Mouse (Mus musculus) lung, postnatal 0 days (tissue): ENCODE measurements at regions not wholly inside any gene's neighbourhood (a gene's known extent, or its start where the extent isn't known, plus 50 kb on each side); places are given as distances from the start of the nearest gene placed in this dataset.
A peak's percentile ranks its signal among the peaks of the same experiment; 100 is the strongest.

Source experiments
- ATAC-seq: fragments of 200-750 bp; cut with Nextera tagmentation; 2 replicates; pipeline ENCODE4 v1.8.0; 2017; ENCODE audit warnings: moderate library complexity
- DNase-seq: peaks from one replicate; pipeline ENCODE4 v3.0.0-alpha.2; 2016; ENCODE audit warnings: low spot score
- H3K27ac ChIP-seq: fragments of 300-500 bp; sonication (generic); 2 replicates; pipeline ENCODE4 v1.5.1; 2014; ENCODE audit warnings: antibody characterized with exemption, mild to moderate bottlenecking, low read length, mixed read lengths
- H3K27me3 ChIP-seq: fragments of 300-500 bp; sonication (generic); replicated peaks from 2 replicates; pipeline ENCODE4 v1.6.1; 2014; ENCODE audit warnings: low read length, mixed read lengths; ENCODE audit not compliant: insufficient read depth
- H3K36me3 ChIP-seq: fragments of 300-500 bp; sonication (generic); 2 replicates; pipeline ENCODE4 v1.6.1; 2014; ENCODE audit warnings: low read length, mixed read lengths; ENCODE audit not compliant: insufficient read depth
- H3K4me1 ChIP-seq: fragments of 300-500 bp; sonication (generic); 2 replicates; pipeline ENCODE4 v1.6.1; 2014; ENCODE audit warnings: antibody characterized with exemption, low read depth, low read length, mixed read lengths; ENCODE audit not compliant: insufficient read depth
- H3K4me2 ChIP-seq: fragments of 300-500 bp; sonication (generic); replicated peaks from 2 replicates; pipeline ENCODE4 v1.6.1; 2014; ENCODE audit warnings: low read depth, mild to moderate bottlenecking, low read length, moderate library complexity, mixed read lengths
- H3K4me3 ChIP-seq: fragments of 300-500 bp; sonication (generic); 2 replicates; pipeline ENCODE4 v1.5.1; 2014; ENCODE audit warnings: low read depth, low read length
- H3K9ac ChIP-seq: fragments of 300-500 bp; sonication (generic); replicated peaks from 2 replicates; pipeline ENCODE4 v1.6.1; 2014; ENCODE audit warnings: low read depth, mild to moderate bottlenecking
- H3K9me3 ChIP-seq: fragments of 300-500 bp; sonication (generic); 2 replicates; pipeline ENCODE4 v1.6.1; 2016; ENCODE audit warnings: low read length, mixed read lengths
- CTCF ChIP-seq: IDR thresholded peaks from 2 replicates; pipeline ENCODE4 v1.5.1; 2016; ENCODE audit warnings: antibody characterized with exemption, mild to moderate bottlenecking
- EP300 ChIP-seq: IDR thresholded peaks from 2 replicates; pipeline ENCODE4 v1.6.1; 2016; ENCODE audit warnings: antibody characterized with exemption, mild to moderate bottlenecking, control low read depth
- WGBS: fragments of 180-500 bp; shearing (Covaris S2); extraction: QIAGEN DNeasy Blood & Tissue Kit; methylation state at CpG from one replicate; pipeline ENCODE4 v1.1.7; 2014; 5-methylcytosine and 5-hydroxymethylcytosine counted together

GRCm38 (mm10) chr1:133501016-133501415 lies 76.8 kb upstream of the Sox13 start:
- no peaks in the 10 kb centered on the region for H3K9me3 ChIP-seq
- ATAC-seq: no peak
- no peaks in the 10 kb centered on the region for H3K36me3 ChIP-seq
- no peak for DNase-seq
- no peaks in the 10 kb centered on the region for H3K4me1 ChIP-seq
- no peak for TF ChIP-seq EP300
- H3K4me2 ChIP-seq: no peak overlapping the region
- no peaks in the 10 kb centered on the region for H3K27me3 ChIP-seq
- no peak overlapping the region for H3K9ac ChIP-seq
- no peak overlapping the region for H3K27ac ChIP-seq
- H3K4me3 ChIP-seq: no peak overlapping the region
- WGBS: 72% methylated on average over 13 of the region's 13 CpGs

- Histone ChIP-seq H3K4me1 (peaks cover 9% of the 10 kb centered on the region; the same call in 1 of the 2 replicates), H3K27me3 (no peaks in the 10 kb centered on the region), H3K27ac (peak overlapping the region; percentile 92), H3K9ac (peak overlapping the region; percentile 58), H3K4me3 (peak overlapping the region; percentile 39), H3K4me2 (peak overlapping the region; percentile 86), H3K36me3 (no peaks in the 10 kb centered on the region), H3K9me3 (no peaks in the 10 kb centered on the region)
- ATAC-seq: peak; percentile 90
- TF ChIP-seq CTCF (no peak), EP300 (peak; percentile 89)
- 3% methylated on average over 29 of the region's 29 CpGs for WGBS
- DNase-seq: peak; percentile 82
Measured at GRCm38 (mm10) chr1:133492986-133493741, 69.0 kb upstream of the Sox13 start.

GRCm38 (mm10) chr1:133492291-133492985 lies 68.3 kb upstream of the Sox13 start:
- DNase-seq (peak; percentile 22), ATAC-seq (peak; percentile 80)
- Histone ChIP-seq H3K27ac (peak overlapping the region; percentile 92), H3K4me3 (peak overlapping the region; percentile 39), H3K4me1 (peaks cover 9% of the 10 kb centered on the region; the same call in 1 of the 2 replicates), H3K9me3 (no peaks in the 10 kb centered on the region), H3K27me3 (no peaks in the 10 kb centered on the region), H3K36me3 (no peaks in the 10 kb centered on the region), H3K9ac (peak overlapping the region; percentile 58), H3K4me2 (peak overlapping the region; percentile 86)
- no peak for TF ChIP-seq EP300
- TF ChIP-seq CTCF: peak; percentile 20; the same call in 1 of the 2 replicates
- WGBS: 9% methylated on average over 11 of the region's 11 CpGs

GRCm38 (mm10) chr1:133491857-133492290 lies 67.7 kb upstream of the Sox13 start:
- peak; percentile 56 for TF ChIP-seq CTCF
- no peak for TF ChIP-seq EP300
- H3K4me3 ChIP-seq: no peak overlapping the region
- no peaks in the 10 kb centered on the region for H3K9me3 ChIP-seq
- H3K27me3 ChIP-seq: no peaks in the 10 kb centered on the region
- peak overlapping the region; percentile 92 for H3K27ac ChIP-seq
- WGBS: 33% methylated on average over 4 of the region's 4 CpGs
- DNase-seq: peak; percentile 55
- H3K4me2 ChIP-seq: peak overlapping the region; percentile 86
- H3K4me1 ChIP-seq: peaks cover 9% of the 10 kb centered on the region; the same call in 1 of the 2 replicates
- ATAC-seq: peak; percentile 30
- no peak overlapping the region for H3K9ac ChIP-seq
- H3K36me3 ChIP-seq: no peaks in the 10 kb centered on the region

- ATAC-seq: no peak
- WGBS: 61% methylated on average over 8 of the region's 8 CpGs
- no peak overlapping the region for H3K4me3 ChIP-seq
- H3K9ac ChIP-seq: no peak overlapping the region
- H3K27me3 ChIP-seq: no peaks in the 10 kb centered on the region
- TF ChIP-seq EP300 (no peak), CTCF (no peak)
- DNase-seq: no peak
- H3K4me1 ChIP-seq: peaks cover 4% of the 10 kb centered on the region; the same call in 1 of the 2 replicates
- H3K36me3 ChIP-seq: no peaks in the 10 kb centered on the region
- no peak overlapping the region for H3K4me2 ChIP-seq
- H3K27ac ChIP-seq: no peak overlapping the region
- no peaks in the 10 kb centered on the region for H3K9me3 ChIP-seq
Measured at GRCm38 (mm10) chr1:133487171-133487901, 63.2 kb upstream of the Sox13 start.

GRCm38 (mm10) chr1:133486370-133486769 lies 62.2 kb upstream of the Sox13 start:
- H3K4me2 ChIP-seq: peak overlapping the region; percentile 17; the same call in 1 of the 2 replicates
- no peak for ATAC-seq

More at GRCm38 (mm10) chr1:133486370-133486769, 62.2 kb upstream of the Sox13 start:
- Histone ChIP-seq H3K9ac (no peak overlapping the region), H3K4me3 (no peak overlapping the region), H3K4me1 (no peaks in the 10 kb centered on the region), H3K27ac (no peak overlapping the region), H3K27me3 (no peaks in the 10 kb centered on the region), H3K9me3 (no peaks in the 10 kb centered on the region), H3K36me3 (no peaks in the 10 kb centered on the region)
- no peak for TF ChIP-seq EP300
- TF ChIP-seq CTCF: peak; percentile 55
- DNase-seq: no peak
- 8% methylated on average over 8 of the region's 10 CpGs for WGBS
